Mouse (Mus musculus) 416B (cell line): ENCODE measurements at regions not wholly inside any gene's neighbourhood (a gene's known extent, or its start where the extent isn't known, plus 50 kb on each side); places are given as distances from the start of the nearest gene placed in this dataset.
A peak's percentile ranks its signal among the peaks of the same experiment; 100 is the strongest.
"Not testable (repeated sequence)": the region's sequence is repeated elsewhere in the genome, so short reads cannot be mapped to it uniquely, and the experiment has no call there.

Experiments
- DNase-seq: peaks from one replicate; pipeline ENCODE4 v3.0.0; 2011; ENCODE audit warnings: low read depth

DNA sequence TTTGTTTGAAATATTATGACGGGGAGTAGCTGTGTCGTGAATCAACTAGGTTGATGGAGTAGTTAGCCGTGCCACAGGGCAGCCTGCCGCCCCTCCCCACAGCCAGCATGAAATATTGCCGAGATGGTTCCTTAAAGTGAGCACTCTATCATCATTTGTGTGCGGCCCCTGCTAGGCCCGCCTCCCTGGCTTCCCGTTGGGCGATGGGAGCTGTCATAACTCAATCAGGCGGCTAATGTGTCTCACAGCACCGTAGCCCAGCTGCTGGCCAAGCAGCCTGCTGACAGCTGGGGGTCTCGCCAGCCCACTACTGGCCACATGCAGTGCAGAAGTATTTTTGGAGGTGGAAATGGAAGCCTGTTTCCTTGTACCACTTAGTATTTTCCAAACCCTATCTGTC, 140.9 kb downstream of the Sall1 start:
- no peak for DNase-seq

DNA sequence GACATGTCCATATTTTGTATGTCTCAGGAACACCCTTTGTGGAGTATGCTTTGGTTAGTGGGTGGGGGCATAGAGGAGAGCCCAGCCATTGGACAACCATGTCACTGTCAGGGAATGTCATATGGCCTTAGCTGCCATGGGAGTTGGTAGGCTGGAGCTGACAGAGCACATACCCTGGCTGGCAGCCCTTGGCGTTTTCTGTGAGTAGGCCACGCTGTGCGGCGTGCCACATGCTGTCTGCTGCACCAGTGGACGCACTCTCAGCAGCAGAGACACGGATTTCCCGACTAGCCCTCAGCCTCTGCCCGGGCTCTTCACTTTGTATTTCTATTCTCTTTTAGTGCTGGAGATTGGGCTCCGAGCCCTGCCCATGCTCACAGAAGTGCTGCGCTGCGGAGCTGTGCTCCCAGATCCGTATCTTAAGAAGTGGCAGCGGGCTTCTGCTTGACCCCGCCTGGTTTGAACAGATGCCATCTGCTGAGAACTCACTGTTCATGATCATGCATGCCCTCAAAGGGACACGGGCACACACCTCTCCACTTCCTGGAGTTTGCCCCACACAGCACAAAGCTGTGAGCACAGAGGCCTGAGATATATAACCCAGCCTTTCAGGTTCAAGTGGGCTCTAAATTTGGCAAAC, 160.1 kb downstream of the Sall1 start:
- no peak for DNase-seq

DNA sequence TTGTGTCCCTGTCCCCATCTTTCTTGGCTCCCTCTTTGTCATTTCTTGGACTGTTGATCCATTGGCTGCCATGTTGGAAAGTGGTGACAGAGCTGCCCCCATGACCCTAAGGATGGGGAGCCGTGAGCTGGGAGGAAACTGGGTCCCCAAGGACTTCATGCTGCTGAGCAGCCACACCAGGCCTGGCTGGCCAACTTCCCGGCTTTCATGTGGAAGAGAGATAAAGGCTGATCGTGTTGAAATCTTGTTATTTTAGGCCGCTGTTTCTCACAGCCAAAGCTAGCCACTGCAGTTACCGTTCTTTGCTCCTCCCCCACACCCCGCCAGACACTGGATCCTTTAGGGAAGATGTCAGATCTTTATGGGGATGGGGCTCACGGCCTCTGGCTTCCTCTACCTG, 164.1 kb downstream of the Sall1 start:
- no peak for DNase-seq

DNA sequence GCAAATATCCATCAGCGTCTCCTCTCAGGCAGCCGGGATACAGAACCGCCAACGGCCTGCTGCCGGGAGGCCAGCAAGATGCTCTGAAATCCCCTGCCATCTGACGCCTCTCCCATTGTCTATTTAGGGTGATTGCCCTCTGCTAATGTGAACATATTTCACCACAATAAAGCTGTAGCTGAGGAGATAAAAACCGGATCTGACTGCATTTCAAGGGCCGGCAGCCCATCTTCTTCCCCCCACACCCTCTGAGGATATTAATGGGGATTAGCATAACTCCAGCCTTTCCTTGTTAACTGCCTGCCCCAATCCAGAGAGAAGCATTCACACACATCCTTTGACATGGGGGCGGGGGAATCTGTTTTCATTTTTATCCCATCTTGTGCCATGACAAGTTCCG, 166.0 kb downstream of the Sall1 start:
- DNase-seq = no peak

DNA sequence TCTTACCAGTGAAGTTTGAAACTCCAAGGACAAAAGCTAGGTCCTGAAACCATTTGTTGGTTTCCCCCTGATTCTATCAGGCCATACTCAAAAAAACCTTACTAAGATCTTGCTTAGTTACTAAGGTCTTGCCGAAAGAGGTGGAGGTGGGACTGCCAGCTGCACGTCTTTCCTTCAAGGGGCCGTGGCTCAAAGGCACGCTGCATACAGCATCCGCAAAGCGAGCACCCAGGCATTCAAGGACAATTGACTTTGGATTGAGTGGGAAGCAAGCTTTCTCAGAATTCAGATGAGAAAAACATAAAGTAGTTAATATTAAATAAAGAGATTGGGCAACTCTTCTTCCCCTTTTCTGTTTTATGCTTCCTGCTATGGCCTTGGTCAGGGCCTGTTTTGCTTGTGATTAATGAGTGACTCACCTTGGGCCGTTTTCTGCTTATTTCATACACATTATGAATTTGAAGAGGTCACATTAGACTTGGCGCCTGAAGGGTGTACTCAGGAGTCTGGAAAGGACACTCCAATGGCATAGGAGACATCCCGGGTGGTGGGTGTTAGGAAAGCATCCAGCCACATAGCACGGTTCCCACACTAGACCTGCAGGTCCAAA, 166.1 kb downstream of the Cyld start:
- peak; percentile 29 for DNase-seq

DNA sequence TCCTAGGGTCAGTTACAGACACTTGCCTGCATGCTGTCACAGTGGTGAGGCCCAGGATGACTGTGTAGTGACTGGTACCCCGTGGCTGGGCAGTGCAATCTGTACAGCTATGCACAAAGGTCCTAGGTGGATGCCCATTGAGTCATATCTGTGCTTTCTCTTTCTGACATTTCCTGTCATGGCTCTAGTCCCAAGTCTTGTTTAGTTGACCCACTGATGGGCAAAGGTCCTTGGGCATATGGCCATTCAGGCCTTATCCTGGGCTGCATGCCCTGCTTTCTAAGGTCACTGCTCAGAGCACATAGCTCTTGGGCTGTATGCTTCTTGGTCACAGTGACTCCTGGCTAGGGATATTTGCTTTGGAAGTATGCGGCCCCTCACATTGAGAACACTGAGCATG, 160.4 kb downstream of the Cyld start:
- peak; percentile 1 for DNase-seq

DNA sequence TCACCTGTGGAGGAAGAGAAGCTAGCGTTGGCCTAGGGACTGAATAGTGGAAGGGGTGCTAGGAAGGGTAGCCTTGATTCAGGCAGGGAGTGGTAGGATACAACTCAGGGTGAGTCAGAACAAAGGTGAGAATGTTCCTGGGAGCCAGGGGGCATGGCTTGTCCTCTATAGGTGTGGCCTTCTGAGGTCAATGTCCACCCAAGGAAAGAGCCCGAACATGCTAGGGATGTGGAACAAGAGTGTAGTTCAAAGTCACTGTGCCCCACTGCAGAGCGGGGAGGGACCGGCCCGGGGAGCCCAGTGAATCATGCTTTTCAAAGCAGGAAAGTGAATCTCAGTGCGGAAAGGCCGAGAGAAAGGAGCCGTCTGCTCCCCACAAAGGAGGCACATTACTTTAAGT, 156.4 kb downstream of the Cyld start:
- no peak for DNase-seq

DNA sequence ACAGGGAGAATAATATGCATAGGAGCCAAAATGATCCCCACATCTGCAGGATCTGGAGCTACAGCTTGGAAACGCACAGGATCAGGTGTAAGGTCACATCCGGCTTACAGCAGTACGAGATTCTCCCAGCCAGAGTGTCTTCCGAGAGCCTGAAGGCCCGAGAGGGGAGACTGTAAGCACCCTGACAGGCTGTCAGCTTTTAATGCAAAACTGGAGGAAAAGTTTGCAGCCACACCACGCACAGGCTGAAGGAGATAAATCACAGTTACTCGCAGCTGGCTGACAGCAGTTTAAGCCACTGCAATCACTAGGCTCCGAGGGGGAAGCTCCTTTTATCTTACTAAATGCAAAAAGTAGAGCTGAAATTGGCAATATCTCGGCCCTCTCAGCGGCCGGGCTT, 149.1 kb downstream of the Cyld start:
- no peak for DNase-seq

DNA sequence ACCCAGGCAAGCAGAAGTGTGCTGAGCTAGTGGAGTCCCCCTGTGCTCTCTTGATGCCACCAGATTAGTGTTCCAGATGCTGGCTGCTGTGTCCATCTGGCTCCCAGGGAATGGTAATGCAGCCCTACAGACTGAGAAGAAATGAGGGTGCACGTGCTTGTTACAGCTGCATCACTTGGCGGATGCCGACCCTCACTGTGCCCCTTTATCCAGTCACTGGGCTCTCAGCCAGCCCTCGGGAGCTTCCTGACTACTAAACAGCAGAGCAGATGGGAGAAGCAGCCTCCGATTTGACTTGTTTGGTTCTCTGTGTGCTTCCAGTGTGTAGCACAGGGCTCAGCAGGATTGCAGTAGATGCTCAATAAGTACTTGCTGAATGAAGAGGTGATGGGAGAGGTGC, 147.5 kb downstream of the Cyld start:
- DNase-seq = no peak

DNA sequence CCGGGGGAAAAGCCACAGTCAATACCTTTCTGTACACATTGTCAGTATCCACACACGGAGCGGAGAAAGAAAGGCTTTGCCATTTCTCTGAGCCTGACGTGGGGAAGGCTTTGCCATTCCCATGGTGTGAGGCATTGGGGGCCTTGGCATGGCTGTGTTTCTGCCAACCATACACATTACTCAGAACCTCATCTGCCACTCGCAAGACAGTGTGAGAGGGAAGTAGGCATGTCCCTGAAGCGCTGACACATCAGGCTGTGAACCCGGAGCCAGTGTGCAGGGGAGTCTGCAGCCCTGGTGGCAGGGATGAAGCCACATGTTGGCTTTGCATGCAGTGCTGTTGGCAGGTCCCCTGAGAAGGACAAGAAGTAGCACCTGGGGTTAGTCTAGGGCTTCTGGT, 145.6 kb downstream of the Cyld start:
- no peak for DNase-seq

DNA sequence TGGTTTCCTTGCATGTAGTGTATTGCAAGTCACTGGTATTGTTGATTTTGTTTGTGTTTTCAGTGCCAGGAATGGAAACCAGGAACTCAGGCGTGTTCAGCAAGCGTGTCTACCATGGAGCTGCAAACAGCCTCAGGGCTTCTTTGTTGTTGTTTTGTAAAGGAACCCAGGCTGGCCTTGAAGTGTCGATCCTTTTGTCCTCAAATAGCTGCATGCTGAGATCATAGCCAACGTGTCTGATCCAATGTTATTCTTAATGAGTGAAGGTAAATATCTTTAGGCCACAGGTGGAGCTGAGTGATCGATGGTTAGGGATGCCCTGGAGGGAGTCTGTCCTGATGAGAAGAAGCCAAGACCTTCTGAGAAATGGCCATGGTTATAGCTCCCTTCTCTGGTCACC, 143.3 kb downstream of the Cyld start:
- no peak for DNase-seq

DNA sequence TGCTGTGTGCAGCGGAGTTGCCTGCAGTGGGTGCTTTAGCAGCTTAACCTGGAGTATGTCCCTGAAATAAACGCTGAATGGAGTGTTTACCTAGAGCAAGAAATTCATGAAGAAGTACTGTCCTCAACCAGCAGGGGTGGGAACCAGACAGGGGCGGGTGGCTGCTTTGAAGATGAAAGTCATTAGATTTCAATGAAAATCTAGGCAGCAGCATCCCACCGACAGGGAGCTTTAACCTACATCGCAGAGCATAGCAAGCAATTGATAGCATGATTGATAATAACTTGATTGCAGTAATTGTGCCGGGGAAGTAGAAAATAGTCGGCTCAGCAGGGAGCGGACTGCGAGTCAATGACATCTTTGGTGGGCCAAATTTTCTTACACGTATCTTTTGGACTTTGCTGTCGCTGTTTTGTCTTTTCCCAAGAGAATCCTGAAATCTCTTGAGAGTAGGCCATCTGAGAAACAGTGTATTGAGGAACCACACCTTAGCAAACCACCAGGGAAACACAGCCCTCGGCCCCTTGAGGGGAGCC, 139.0 kb downstream of the Cyld start:
- no peak for DNase-seq

DNA sequence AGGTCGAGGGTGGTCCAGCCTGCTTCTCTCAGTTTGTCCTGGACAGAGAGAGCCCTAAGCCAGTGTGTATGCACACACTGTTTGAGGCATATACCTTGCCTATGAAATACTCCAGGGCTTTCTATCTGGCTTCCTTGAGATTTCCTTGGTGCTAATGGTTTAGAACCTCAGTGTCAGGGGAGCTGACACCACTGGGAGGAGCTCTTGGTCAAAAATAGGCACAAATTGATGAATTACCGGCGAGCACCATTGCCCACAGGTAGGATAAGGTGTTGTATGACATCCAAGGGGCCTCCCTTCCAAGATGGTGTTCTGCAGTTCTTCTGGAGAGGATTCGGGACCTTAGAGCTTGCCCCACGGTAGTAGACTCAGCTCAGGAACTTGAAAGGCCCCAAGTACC, 129.0 kb downstream of the Cyld start:
- no peak for DNase-seq

DNA sequence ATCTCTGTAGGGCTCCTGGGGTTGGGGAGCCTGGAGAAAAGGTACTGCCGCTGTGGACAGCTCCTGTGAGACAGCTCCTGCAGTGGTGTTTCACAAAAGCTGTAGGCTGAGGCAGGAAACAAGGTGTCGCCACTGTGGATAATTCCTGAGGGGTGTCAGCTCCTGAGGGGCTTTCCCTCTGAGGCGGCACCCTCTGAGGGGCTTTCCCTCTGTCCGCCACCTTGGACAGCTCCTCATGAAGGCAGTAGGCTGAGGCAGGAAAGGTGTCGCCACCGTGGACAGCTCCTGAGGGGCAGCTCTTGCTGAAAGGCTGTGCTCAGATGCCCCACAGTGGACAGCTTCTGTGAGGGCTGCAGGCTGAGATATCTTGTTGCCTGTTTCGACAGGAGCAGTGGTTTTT, 127.1 kb downstream of the Cyld start:
- DNase-seq = no peak

DNA sequence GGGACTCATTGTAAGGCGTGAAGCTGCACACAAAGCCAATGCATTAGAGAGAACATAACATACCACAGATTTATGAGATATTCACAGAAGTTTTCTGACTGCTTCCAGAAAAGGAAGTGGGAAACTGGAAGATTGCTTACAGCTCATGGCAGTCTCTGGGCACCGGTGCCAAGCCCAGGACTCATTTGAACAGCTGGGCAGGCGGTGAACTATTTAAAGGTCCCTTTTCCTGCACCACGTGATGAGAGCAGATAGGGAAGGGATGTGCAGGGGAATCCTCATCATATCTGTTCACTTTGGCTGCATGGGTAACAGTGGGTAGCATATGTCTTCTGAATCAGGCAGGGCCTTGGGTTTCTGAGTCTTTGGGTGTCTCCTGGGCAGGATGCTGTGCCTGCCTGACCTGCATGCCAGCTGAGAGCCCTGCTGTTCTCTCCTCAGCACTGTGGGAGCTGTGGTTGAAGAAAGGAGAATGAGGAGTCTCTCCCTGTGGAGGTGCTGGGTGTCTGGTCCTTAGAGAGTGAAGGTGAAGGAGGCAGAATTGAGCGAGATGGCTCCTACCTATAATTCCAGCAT, 123.5 kb downstream of the Cyld start:
- DNase-seq = no peak

DNA sequence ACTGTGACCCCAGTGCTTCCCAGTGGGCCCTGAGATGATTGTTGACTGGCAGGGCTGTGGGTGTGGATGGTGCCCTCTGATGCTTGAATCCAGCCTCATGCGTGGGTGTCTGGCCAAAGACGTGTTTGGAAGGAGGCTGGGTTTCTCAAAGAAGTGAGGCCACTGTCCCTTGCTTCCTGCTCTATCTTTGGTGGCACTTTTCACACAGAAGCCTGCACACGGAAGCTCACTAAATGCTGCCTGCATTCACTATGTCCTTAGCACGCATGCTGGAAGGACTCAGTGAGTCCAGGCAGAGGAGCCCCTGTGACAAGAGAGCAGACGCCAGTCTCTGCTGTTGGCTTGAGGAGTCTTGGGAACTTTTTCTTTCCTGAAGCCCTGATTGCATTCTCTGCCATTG, 119.6 kb downstream of the Cyld start:
- no peak for DNase-seq

DNA sequence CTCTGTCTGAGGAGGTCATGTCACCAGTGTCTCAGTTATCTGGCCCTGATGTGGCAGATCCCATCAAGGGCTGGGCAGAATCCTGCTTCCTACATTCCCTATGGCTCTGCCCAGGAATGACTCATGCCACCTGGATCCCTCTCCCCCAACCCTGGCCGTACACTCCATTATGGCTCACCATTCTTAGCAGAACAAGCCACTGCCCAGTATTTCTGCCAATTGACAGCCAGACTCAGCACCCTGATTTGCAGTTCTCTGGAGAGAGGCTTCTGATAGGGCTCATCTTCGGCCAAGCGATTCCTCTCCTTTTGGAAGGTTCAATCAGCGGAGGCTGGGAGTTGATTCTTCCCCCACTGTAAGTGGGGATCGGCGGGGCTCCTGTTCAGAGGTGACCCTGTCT, 117.4 kb downstream of the Cyld start:
- no peak for DNase-seq

DNA sequence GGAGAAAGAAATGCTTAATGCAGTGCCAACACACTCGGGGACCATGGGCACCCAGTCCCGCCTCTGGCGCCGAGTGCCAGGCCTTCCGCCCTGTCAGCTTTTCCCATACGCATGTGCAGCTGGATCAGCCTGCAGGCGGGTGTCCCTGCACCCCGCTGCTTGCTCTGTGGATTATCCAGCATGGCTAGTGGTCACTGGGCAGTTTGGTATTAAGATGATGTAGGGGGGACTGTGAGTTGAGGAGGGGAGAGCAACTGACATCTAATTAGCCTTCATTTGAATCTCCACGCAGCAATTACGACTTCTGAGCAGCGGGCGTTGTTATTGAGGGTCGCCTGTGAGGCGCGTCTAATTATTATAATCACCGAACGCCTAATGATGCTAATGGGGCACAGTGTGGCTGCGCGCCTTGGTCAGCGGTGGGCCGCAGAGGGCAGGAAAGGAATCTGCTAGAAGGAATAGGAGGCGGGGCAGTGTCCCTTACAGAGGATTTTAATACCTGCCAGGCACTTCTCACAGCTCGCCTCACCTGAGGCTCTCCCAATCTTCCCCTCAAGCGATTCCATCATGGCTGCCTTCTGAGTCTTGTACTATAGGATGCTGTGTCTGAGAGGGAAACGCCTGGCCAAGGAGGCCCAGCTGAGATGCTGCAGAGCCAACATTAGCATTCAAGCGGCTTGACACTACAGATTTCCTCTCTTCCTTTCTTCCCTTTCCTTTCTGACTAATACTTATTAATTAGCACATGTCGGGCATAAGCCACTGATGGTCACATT, 116.3 kb downstream of the Cyld start:
- DNase-seq = no peak

DNA sequence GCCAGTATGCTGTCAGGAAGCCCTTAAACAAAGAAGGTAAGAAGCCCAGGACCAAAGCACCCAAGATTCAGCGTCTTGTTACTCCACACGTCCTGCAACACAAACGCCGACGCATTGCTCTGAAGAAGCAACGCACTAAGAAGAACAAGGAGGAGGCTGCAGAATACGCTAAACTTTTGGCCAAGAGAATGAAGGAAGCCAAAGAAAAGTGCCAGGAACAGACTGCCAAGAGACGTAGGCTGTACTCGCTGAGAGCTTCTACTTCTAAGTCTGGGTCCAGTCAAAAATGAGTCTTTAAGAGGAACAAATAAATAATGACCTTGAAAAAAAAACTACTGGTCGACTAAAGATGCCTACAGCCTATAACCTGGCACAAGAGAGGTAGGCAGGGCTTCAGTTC, 110.0 kb downstream of the Cyld start:
- DNase-seq = not testable (repeated sequence)
